Mouse (Mus musculus): ENCODE data around the gene Nacc2. TPM values are rescaled to one million over a fixed set of nuclear protein-coding genes. Genes with fewer than 3 reads are reported as not detected.

Gene Nacc2
- polyA plus RNA-seq, 1 experiment from 2014 or later, result 8.4 TPM

DNA sequence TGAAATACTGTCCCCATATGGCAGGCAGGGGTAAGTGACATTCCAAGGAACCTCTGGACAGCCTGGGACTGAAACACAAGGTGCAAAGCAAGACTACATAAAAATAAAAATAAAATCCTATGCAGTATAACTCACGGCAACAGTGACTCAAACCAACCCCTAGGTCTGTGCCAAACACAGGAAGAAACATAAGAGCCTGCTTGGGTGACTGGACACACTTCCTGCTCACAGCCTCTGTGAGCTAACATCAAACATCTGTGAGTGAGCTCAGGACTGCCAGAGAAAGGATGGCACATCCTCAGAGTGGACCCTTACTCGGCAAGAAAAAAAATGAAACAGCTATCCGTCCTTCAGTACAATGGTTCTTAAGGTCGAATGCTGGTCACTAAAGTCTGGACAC lies 40.1 kb downstream of the Nacc2 start:
- Histone ChIP-seq H3K9me3 (no peaks in the 10 kb centered on the region), H3K27ac (no peak overlapping the region), H3K27me3 (ENCODE audit: insufficient read depth, poor library complexity, severe bottlenecking) (no peaks in the 10 kb centered on the region), H3K36me3 (no peaks in the 10 kb centered on the region), H3K4me1 (replicated peaks) (no peaks in the 10 kb centered on the region), H3K4me3 (no peak overlapping the region)
- no peak for DNase-seq (ENCODE audit: low spot score)
- WGBS, result 79% methylated on average over 4 of the region's 4 CpGs

DNA sequence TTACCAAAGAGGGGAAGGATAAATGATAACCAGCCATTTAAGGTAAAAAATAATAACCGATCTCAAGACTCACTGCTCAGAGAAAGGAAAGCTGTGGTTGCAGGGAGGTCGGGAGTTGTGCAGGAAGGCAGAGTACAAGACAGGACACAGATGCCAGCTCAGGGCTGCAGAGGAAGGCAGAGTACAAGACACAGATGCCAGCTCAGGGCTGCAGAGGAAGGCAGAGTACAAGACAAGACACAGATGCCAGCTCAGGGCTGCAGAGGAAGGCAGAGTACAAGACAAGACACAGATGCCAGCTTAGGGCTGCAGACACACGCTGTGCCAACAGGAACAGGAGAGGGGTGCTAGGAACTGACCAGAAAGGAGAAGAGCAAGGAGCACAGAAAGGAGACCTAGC lies 42.2 kb downstream of the Nacc2 start:
- Histone ChIP-seq H3K4me3 (no peak overlapping the region), H3K9me3 (no peaks in the 10 kb centered on the region), H3K27me3 (ENCODE audit: insufficient read depth, poor library complexity, severe bottlenecking) (no peaks in the 10 kb centered on the region), H3K4me1 (replicated peaks) (no peaks in the 10 kb centered on the region), H3K27ac (no peak overlapping the region), H3K36me3 (no peaks in the 10 kb centered on the region)
- no peak for DNase-seq (ENCODE audit: low spot score)
- WGBS, result 88% methylated on average over 3 of the region's 3 CpGs

DNA sequence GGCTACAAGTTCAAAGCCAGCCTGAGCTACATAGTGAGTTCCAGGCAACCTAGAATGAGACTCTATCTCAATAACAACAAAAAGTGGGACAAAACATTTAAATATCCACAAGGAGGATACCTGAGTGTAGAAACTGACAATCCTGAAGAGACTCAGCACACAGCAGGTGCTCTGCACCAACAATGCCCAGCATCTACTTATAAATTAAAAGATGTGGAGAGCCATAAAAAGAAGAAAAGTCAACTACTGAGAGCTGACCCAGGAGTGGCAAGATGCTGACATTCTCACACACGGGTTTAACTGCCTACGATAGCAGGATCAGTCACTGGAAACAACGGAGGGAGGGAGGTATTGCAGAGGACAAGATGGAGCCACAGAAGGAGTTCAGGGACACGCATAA lies 43.6 kb downstream of the Nacc2 start:
- no peaks in the 10 kb centered on the region for H3K9me3 ChIP-seq
- no peaks in the 10 kb centered on the region for H3K36me3 ChIP-seq
- H3K27me3 ChIP-seq (ENCODE audit: insufficient read depth, poor library complexity, severe bottlenecking), result no peaks in the 10 kb centered on the region
- DNase-seq (ENCODE audit: low spot score), result no peak
- no peak overlapping the region for H3K4me3 ChIP-seq
- H3K27ac ChIP-seq, result no peak overlapping the region
- 81% methylated on average over 4 of the region's 4 CpGs for WGBS
- no peaks in the 10 kb centered on the region for H3K4me1 ChIP-seq (replicated peaks)

DNA sequence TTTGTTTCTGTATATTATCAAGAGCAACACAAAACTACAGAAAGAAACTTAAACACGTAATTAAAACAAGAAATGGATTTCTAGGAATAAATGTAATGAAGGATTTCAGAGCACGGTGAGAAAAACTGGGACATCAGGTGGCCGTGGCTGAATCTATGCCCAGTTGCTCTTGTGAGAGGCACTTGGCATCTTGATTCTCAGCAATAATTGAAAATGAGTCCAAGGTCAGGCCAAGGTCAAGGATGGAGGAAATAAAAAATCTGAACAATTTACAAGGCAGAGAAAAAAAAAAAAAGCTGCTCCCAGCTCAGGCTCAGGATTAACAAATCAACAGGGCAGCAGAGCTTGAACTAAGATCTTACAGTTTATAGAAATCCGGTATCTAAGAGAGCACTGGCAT lies 46.0 kb downstream of the Nacc2 start:
- H3K27me3 ChIP-seq (ENCODE audit: insufficient read depth, poor library complexity, severe bottlenecking), result no peaks in the 10 kb centered on the region
- no peaks in the 10 kb centered on the region for H3K9me3 ChIP-seq
- no peaks in the 10 kb centered on the region for H3K36me3 ChIP-seq
- H3K4me1 ChIP-seq (replicated peaks), result no peaks in the 10 kb centered on the region
- no peak overlapping the region for H3K4me3 ChIP-seq
- no peak overlapping the region for H3K27ac ChIP-seq
- WGBS, result 90% methylated on average over 4 of the region's 4 CpGs
- no peak for DNase-seq (ENCODE audit: low spot score)

DNA sequence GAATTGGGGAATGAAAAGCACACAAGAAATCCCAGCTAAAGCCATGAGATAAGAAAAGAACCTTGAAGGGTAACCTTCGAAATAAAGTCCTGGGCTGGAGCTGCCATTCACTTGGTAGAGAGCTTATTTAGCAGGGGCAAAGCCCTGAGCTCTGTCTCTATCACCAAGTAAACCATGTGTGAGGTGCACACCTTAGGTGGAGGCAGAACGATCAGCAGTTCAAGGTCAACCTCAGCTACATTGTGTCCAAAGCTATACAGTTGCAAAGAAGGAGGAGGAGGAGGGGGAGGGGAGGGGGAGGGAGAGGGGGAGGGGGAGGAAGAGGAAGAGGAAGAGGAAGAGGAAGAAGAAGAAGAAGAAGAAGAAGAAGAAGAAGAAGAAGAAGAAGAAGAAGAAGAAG lies 46.9 kb downstream of the Nacc2 start:
- no peaks in the 10 kb centered on the region for H3K36me3 ChIP-seq
- H3K4me1 ChIP-seq (replicated peaks), result no peaks in the 10 kb centered on the region
- no peak for DNase-seq (ENCODE audit: low spot score)
- H3K4me3 ChIP-seq, result no peak overlapping the region
- H3K27me3 ChIP-seq (ENCODE audit: insufficient read depth, poor library complexity, severe bottlenecking), result no peaks in the 10 kb centered on the region
- no peaks in the 10 kb centered on the region for H3K9me3 ChIP-seq
- no peak overlapping the region for H3K27ac ChIP-seq
- WGBS, result 82% methylated on average over 2 of the region's 2 CpGs

DNA sequence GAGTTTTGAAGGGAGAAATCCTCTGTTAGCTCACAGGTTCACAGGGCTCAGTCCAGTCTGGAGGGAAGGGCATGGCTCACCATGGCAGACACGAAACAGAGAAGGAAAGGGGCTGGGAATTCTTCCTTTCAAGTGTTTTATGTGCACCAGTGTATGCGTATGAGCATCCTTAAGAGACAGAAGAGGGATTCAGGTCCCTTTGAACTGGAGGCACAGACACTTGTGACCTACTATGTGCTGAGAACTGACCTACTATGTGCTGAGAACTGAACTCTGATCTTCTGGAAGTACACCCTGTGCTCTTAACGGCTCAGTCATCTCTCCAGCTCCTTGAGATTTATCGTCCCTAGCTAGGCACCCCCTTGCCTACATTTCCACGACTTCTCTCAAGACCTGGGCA lies 48.5 kb downstream of the Nacc2 start:
- no peak overlapping the region for H3K4me3 ChIP-seq
- H3K36me3 ChIP-seq, result no peaks in the 10 kb centered on the region
- no peaks in the 10 kb centered on the region for H3K4me1 ChIP-seq (replicated peaks)
- WGBS, result 89% methylated on average over 5 of the region's 5 CpGs
- H3K27me3 ChIP-seq (ENCODE audit: insufficient read depth, poor library complexity, severe bottlenecking), result no peaks in the 10 kb centered on the region
- no peak overlapping the region for H3K27ac ChIP-seq
- no peak for DNase-seq (ENCODE audit: low spot score)
- no peaks in the 10 kb centered on the region for H3K9me3 ChIP-seq

DNA sequence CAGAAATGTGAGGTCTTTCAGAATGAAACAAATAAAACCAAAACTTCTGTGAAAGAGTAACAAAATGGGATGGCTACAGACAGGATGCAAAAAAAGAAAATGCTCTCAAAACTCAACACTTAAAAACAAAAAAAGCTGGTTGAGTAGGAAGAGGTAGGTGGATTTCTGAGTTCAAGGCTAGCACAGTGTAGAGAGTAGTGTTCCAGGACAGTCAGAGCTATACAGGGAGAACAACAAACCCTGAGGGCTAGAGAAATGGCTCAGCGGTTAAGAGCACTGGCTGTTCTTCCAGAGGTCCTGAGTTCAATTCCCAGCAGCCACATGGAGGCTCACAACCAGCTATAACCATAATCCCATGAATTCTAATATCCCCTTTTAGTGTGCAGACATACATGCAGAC lies 54.4 kb downstream of the Nacc2 start:
- H3K36me3 ChIP-seq, result no peaks in the 10 kb centered on the region
- no peak overlapping the region for H3K27ac ChIP-seq
- H3K9me3 ChIP-seq, result no peaks in the 10 kb centered on the region
- H3K4me1 ChIP-seq (replicated peaks), result no peaks in the 10 kb centered on the region; the same call in 1 of the 2 replicates
- DNase-seq (ENCODE audit: low spot score), result no peak
- H3K4me3 ChIP-seq, result no peak overlapping the region
- 85% methylated on average over 1 of the region's 1 CpGs for WGBS
- no peaks in the 10 kb centered on the region for H3K27me3 ChIP-seq (ENCODE audit: insufficient read depth, poor library complexity, severe bottlenecking)

DNA sequence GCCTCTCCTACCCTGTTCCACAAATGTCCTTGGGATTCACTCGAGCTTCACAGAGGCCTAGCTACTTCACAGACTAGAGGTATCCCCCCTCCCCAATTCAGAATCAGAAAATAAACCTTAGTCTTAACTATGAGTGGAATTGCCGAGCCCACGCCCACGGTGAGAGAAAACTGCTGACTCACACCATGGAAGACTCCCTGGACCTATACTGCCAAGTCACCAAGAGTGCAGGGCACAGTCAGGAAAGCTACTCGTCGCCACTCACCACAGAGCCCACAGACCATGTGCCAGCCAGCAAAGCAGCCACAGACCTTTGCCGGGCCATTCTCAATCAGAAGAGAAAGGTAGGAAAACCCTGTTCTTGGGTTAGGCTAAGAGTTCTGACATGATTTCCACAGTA lies 54.8 kb downstream of the Nacc2 start:
- Histone ChIP-seq H3K27ac (no peak overlapping the region), H3K4me3 (no peak overlapping the region), H3K36me3 (no peaks in the 10 kb centered on the region), H3K9me3 (no peaks in the 10 kb centered on the region), H3K4me1 (replicated peaks) (no peaks in the 10 kb centered on the region; the same call in 1 of the 2 replicates), H3K27me3 (ENCODE audit: insufficient read depth, poor library complexity, severe bottlenecking) (no peaks in the 10 kb centered on the region)
- DNase-seq (ENCODE audit: low spot score), result no peak
- 77% methylated on average over 7 of the region's 7 CpGs for WGBS

DNA sequence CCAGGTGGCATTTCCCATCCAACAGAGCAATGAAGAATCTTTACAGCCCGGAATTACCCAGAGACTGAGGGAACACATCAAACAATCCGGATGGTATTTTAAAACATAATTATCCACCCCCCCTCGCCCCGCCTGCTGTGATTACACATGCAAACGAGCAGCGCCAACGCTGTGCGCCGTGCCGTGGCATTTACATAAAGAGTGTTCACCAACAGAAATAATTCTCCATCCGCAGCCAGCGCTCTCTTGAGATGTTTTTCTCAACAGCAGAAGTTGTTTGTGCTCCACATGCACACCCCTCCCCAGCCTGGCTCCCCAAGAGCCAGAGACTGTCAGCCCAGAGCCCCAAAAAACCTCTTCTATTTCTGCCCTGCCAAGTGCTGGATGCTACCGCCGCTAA lies 56.5 kb downstream of the Nacc2 start:
- no peak for DNase-seq (ENCODE audit: low spot score)
- Histone ChIP-seq H3K27ac (no peak overlapping the region), H3K4me3 (no peak overlapping the region), H3K4me1 (replicated peaks) (peaks cover 11% of the 10 kb centered on the region), H3K36me3 (no peaks in the 10 kb centered on the region), H3K9me3 (no peaks in the 10 kb centered on the region), H3K27me3 (ENCODE audit: insufficient read depth, poor library complexity, severe bottlenecking) (no peaks in the 10 kb centered on the region)
- 83% methylated on average over 14 of the region's 14 CpGs for WGBS

DNA sequence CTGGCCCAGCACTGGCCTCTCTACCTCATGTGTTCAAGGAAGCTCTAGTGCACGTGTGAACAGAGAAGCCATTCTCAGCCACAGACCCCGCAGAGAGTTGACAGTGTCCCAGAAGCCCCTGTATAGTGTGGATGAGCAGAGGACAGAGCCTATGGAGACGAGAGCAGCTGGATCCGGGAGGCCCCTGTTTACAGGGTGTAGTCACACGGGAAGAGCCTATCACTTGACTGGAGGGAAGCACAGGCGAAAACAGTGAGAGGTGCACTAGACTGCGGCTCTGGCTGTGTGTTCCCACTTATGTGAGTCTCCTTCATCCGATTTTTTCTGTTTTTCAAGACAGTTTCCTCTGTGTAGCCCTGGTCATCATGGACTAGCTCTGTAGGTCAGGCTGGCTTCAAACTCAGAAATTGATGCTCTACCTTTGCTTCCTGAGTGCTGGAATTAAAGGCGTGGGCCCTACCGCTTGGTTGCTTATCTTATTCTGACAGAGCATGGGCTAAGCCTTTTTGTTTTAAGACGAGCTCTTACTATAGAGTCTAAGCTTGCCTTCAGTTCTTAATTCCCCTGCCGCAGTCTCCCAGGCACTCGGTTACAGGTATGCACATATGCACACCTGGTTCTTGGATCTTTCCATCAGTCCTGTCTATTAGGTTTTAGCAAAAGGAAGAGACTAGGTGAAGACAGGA lies 60.1 kb downstream of the Nacc2 start:
- 79% methylated on average over 13 of the region's 13 CpGs for WGBS
- H3K4me1 ChIP-seq (replicated peaks), result peaks cover 29% of the 10 kb centered on the region
- H3K4me3 ChIP-seq, result no peak overlapping the region
- DNase-seq (ENCODE audit: low spot score), result no peak
- no peaks in the 10 kb centered on the region for H3K9me3 ChIP-seq
- no peaks in the 10 kb centered on the region for H3K27me3 ChIP-seq (ENCODE audit: insufficient read depth, poor library complexity, severe bottlenecking)
- H3K27ac ChIP-seq, result no peak overlapping the region
- H3K36me3 ChIP-seq, result no peaks in the 10 kb centered on the region

DNA sequence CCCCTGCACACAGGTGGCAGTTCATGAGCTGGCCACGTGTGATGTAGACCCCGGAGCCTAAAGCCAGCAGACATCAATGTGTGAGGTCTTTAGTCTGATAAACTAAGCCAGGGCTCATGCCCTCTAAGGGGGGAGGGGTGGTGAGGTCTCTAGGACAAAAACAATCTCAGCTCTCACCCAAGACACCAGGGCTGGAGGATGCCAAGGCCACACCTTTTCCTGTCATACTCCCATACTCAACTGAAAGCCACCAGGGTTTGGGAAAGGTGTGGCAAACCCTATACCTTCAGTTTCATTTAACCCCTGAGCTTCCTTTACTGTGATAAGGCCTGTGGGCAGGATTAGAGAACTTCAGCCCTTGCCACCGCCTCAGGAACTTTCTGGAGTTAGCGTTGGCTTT lies 60.8 kb downstream of the Nacc2 start:
- no peak for DNase-seq (ENCODE audit: low spot score)
- no peak overlapping the region for H3K27ac ChIP-seq
- H3K36me3 ChIP-seq, result no peaks in the 10 kb centered on the region
- WGBS, result 88% methylated on average over 4 of the region's 4 CpGs
- peaks cover 34% of the 10 kb centered on the region for H3K4me1 ChIP-seq (replicated peaks)
- no peak overlapping the region for H3K4me3 ChIP-seq
- no peaks in the 10 kb centered on the region for H3K9me3 ChIP-seq
- H3K27me3 ChIP-seq (ENCODE audit: insufficient read depth, poor library complexity, severe bottlenecking), result no peaks in the 10 kb centered on the region

DNA sequence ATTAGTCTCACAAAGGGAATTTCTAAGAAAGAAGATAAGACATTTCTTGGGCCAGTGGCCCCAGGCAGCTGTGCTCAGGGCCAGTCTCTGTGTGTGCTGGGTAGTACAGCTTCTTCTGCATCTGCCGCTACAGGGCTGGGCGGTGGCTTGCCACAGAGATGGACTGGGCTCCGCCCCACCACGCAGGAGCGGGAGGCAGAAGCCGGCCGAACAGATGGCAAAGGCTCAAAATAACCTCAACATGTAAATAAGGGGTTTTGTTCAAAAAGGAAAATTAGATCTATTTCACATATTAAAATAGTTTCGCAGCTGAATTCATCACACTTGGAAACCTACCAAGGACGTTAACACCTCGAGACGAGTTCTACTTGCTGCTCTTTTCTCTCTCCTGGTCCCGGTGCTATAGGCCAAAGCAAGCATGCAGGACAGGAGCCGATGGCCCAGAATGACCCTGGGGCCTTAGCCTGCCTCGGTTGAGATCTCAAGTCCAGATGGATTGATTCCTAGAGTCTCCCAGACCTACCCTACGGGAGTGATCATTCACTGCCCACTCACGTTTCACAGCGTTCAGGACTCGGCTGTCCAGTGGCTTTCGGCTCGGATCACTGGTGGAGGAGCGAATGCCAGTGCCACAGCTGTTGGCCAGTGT lies 61.9 kb downstream of the Nacc2 start:
- Histone ChIP-seq H3K4me3 (no peak overlapping the region), H3K27me3 (ENCODE audit: insufficient read depth, poor library complexity, severe bottlenecking) (no peaks in the 10 kb centered on the region), H3K36me3 (no peaks in the 10 kb centered on the region), H3K9me3 (no peaks in the 10 kb centered on the region), H3K27ac (peak overlapping the region; percentile 31), H3K4me1 (replicated peaks) (peaks cover 36% of the 10 kb centered on the region)
- DNase-seq (ENCODE audit: low spot score), result no peak
- WGBS, result 73% methylated on average over 21 of the region's 21 CpGs

DNA sequence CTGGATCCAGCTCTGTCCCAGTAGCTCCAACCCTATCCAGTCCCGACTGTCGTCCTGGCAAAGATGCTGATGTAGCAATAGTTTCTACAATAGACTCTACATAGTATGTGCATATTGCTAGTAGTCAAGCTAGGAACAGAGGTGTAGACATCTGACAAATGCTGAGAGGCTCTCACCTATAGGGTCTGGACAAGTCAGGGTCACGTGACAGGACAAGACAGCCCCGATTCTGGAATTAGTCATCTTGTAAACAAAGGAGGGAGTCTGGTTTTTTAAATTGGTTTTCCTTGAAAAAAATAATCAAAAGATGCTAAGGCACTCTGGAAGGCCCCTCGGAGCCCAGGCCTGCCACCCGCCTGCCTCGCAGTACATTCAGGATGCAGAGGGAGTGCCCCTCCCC lies 66.0 kb downstream of the Nacc2 start:
- no peaks in the 10 kb centered on the region for H3K9me3 ChIP-seq
- H3K4me3 ChIP-seq, result no peak overlapping the region
- no peaks in the 10 kb centered on the region for H3K36me3 ChIP-seq
- H3K27ac ChIP-seq, result no peak overlapping the region
- H3K27me3 ChIP-seq (ENCODE audit: insufficient read depth, poor library complexity, severe bottlenecking), result no peaks in the 10 kb centered on the region
- H3K4me1 ChIP-seq (replicated peaks), result peaks cover 48% of the 10 kb centered on the region
- DNase-seq (ENCODE audit: low spot score), result no peak
- WGBS, result 89% methylated on average over 7 of the region's 7 CpGs

DNA sequence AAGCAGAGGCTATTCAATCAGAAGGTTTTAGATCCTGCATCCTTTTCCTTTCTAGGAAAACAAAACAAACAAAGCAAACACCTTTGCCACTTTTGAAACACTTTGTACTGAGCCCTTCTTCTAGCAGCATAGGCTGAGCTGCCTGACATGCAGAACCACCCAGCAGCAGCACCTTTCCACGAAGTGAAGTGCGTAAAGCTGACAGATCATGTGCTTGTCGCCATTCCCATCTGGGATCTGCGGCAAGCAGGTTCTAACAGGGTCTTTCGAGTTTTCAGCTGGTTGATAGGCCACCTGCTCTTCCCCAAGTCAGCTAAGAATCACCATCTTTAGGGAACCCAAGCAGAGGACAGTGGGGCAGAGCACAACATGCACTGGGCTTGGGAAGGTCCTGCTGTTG lies 66.8 kb downstream of the Nacc2 start:
- DNase-seq (ENCODE audit: low spot score), result no peak
- H3K9me3 ChIP-seq, result no peaks in the 10 kb centered on the region
- 74% methylated on average over 5 of the region's 5 CpGs for WGBS
- no peaks in the 10 kb centered on the region for H3K27me3 ChIP-seq (ENCODE audit: insufficient read depth, poor library complexity, severe bottlenecking)
- H3K36me3 ChIP-seq, result no peaks in the 10 kb centered on the region
- H3K4me1 ChIP-seq (replicated peaks), result peaks cover 39% of the 10 kb centered on the region
- H3K4me3 ChIP-seq, result no peak overlapping the region
- H3K27ac ChIP-seq, result no peak overlapping the region

Measured in hindbrain, embryonic 10.5 days (tissue).